Mouse (Mus musculus) forebrain, embryonic 10.5 days (tissue): Measurements from ENCODE around the gene Stk40. TPM values are rescaled to one million over a fixed set of nuclear protein-coding genes. Genes with fewer than 3 reads are reported as not detected.
A peak's percentile ranks its signal among the peaks of the same experiment; 100 is the strongest.

Experiments used
- DNase-seq: peaks from one replicate; pipeline ENCODE4 v3.0.0-alpha.2; 2017; ENCODE audit warnings: low spot score; ENCODE audit errors: extremely low spot score
- H3K27ac ChIP-seq: fragments of 300-500 bp; sonication (generic); 2 replicates; pipeline ENCODE4 v1.5.1; 2016; ENCODE audit warnings: mild to moderate bottlenecking
- H3K27me3 ChIP-seq: fragments of 300-500 bp; sonication (generic); 2 replicates; pipeline ENCODE4 v1.6.1; 2016; ENCODE audit warnings: mild to moderate bottlenecking; ENCODE audit not compliant: poor library complexity, severe bottlenecking
- H3K36me3 ChIP-seq: fragments of 300-500 bp; sonication (generic); replicated peaks from 2 replicates; pipeline ENCODE4 v1.6.1; 2016; ENCODE audit warnings: mild to moderate bottlenecking, moderate library complexity
- H3K4me1 ChIP-seq: fragments of 300-500 bp; sonication (generic); 2 replicates; pipeline ENCODE4 v1.6.1; 2016
- H3K4me3 ChIP-seq: fragments of 300-500 bp; sonication (generic); 2 replicates; pipeline ENCODE4 v1.5.1; 2016; ENCODE audit warnings: mild to moderate bottlenecking, moderate library complexity
- H3K9me3 ChIP-seq: fragments of 300-500 bp; sonication (generic); 2 replicates; pipeline ENCODE4 v1.6.1; 2016; ENCODE audit warnings: mild to moderate bottlenecking, moderate library complexity
- WGBS: fragments of 180-500 bp; shearing (Covaris S2); methylation state at CpG from one replicate; pipeline ENCODE4 v1.1.7; 2016; 5-methylcytosine and 5-hydroxymethylcytosine counted together
- polyA plus RNA-seq: library from polyadenylated mRNA; unstranded; fragments of >200 nt; fragmentation: Nextera tagmentation; extraction: Ambion mirVana; gene quantifications from 2 replicates; pipeline ENCODE4 v1.2.1, GENCODE M21; 2016

Stk40 gene
- polyA plus RNA-seq, 1 experiment from 2014 or later, result 43.7 TPM

- Histone ChIP-seq H3K27me3 (no peaks in the 10 kb centered on the region), H3K4me1 (peaks cover 57% of the 10 kb centered on the region), H3K9me3 (no peaks in the 10 kb centered on the region), H3K4me3 (peak overlapping the region; percentile 90), H3K27ac (peak overlapping the region; percentile 90), H3K36me3 (peaks cover 26% of the 10 kb centered on the region)
- DNase-seq, result peak; percentile 62
- 2% methylated on average over 15 of the region's 15 CpGs for WGBS
Observed at GRCm38 (mm10) chr4:126103057-126103581, 638 bp upstream of the Stk40 start.

DNA sequence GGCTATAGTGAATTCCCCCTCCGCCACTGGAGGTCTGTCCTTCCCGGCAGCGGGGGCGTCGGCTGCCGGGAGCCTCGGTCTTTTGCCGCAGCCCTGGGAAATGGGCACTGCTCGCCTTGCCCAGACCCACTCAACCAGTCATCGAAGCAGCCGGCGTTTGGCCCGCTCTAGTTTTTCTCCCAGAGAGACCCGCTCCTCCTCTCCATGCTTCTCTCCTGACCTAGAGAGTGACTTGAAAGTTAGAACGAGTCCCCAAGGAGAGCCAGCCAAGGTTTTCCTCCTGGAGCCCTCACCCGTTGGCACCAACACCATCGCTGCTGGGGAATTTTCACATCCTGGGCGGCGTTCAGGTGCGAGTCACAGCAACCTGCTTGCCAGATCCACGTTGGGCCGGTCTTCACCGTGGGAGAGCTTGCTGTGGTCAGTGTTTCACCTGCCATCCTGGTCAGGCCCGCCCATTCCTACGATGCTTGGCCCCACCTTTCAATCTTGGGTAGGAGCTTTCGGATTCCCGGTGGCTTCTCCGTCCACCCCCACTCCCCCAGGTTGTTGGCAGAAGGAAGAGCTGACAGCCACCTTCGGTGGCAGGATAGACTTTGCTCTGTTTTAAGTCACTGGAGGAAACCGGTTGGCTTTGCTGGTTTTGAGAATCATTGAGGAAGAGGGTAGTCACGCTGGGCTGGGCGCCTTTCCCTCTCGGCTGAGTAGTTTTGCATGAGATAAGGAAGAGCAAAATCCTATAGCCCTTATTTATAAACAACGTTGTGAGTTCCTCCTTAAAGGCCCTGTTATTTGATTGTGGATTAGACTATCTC, 711 bp downstream of the Stk40 start:
- Histone ChIP-seq H3K36me3 (peaks cover 13% of the 10 kb centered on the region), H3K4me1 (peaks cover 61% of the 10 kb centered on the region), H3K9me3 (no peaks in the 10 kb centered on the region), H3K27me3 (no peaks in the 10 kb centered on the region), H3K4me3 (peak overlapping the region; percentile 90), H3K27ac (peak overlapping the region; percentile 90)
- no peak for DNase-seq
- WGBS, result 3% methylated on average over 34 of the region's 34 CpGs

GRCm38 (mm10) chr4:126105131-126105783, 1.5 kb downstream of the Stk40 start:
- WGBS, result 62% methylated on average over 7 of the region's 7 CpGs
- Histone ChIP-seq H3K9me3 (no peaks in the 10 kb centered on the region), H3K4me1 (peaks cover 68% of the 10 kb centered on the region), H3K27ac (no peak overlapping the region), H3K36me3 (peaks cover 5% of the 10 kb centered on the region), H3K27me3 (no peaks in the 10 kb centered on the region), H3K4me3 (peak overlapping the region; percentile 90)
- no peak for DNase-seq

DNA sequence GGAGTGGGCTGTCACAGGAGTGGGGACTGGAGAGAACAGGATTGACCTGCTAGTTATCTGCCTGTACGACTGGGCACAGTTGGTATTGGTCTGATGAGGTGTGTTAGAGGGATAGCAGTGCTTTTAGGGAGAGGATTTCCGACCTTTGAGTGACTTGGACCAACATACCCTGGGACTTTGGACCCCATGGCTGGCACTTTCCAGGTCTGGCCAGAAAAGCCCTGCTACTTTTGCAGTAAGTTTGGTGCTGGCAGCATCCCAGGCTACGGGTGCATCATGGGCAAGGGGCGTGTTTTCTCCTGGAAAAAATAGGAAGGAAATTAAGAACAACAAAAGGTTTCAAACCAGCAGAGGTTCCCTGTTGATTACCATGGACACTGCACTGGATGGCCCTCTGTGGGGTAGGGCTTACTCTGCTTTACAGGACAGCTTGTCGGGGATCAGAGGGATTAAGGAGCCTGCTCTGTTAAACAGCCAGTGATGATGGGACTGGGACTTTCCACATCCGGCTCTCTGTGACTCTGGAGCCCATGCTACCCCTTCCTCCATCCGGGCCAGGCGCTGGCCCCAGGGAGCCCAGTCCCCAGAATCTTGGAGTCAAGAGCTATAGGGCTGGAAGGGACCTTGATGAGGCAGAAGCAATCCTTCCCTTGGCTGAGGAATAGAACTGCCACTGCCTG, 4.4 kb downstream of the Stk40 start:
- peaks cover 74% of the 10 kb centered on the region for H3K4me1 ChIP-seq
- 26% methylated on average over 8 of the region's 8 CpGs for WGBS
- H3K27ac ChIP-seq, result no peak overlapping the region
- no peaks in the 10 kb centered on the region for H3K27me3 ChIP-seq
- H3K36me3 ChIP-seq, result no peaks in the 10 kb centered on the region
- no peak for DNase-seq
- H3K9me3 ChIP-seq, result no peaks in the 10 kb centered on the region
- H3K4me3 ChIP-seq, result no peak overlapping the region

GRCm38 (mm10) chr4:126109613-126110373, 6.0 kb downstream of the Stk40 start:
- H3K4me1 ChIP-seq, result peaks cover 65% of the 10 kb centered on the region
- no peak for DNase-seq
- 83% methylated on average over 10 of the region's 10 CpGs for WGBS

DNA sequence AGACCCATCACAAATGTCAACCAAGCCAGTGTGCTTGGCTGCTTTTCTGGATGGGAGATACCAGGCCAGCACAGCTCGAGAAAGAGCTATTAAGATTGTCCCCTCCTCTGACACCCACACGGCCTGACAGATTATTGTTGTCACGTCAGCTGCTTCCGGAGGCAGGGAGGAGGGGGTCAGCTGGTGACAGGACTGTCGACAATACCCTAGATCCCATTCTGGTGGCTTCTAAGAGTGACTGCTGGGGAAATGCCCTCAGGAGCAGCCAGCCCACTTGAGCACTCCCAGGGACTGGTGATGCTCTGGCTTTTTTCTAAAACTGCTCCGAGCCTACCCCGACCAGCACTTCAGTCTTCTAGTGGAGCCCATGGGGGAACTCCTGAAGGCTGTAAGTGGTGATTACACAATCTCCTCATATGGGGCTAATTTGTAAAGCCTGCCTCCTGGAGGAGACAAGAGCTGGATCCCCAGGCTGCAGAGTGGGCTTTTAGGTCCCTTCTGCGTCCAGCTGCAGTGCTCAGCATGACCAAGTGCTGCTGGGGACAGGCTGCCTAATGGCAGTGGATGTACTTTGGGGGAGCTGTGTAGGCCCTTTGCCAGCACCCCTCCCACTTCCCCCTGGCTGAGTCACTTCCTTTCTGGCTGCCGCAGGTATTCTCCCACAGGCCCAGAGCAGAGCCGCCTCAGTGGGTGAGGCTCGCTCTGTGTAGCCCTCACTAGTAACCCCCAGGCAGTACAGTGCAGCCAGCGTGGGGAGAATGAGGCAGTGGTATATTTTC, 6.8 kb downstream of the Stk40 start:
- no peaks in the 10 kb centered on the region for H3K36me3 ChIP-seq
- no peak for DNase-seq
- H3K4me1 ChIP-seq, result peaks cover 58% of the 10 kb centered on the region
- 18% methylated on average over 12 of the region's 12 CpGs for WGBS
- H3K9me3 ChIP-seq, result no peaks in the 10 kb centered on the region
- H3K27ac ChIP-seq, result peak overlapping the region; percentile 67; the same call in 1 of the 2 replicates
- H3K27me3 ChIP-seq, result no peaks in the 10 kb centered on the region
- peak overlapping the region; percentile 14; the same call in 1 of the 2 replicates for H3K4me3 ChIP-seq

More at GRCm38 (mm10) chr4:126109613-126110373, 6.0 kb downstream of the Stk40 start:
- Histone ChIP-seq H3K9me3 (no peaks in the 10 kb centered on the region), H3K27me3 (no peaks in the 10 kb centered on the region), H3K36me3 (no peaks in the 10 kb centered on the region), H3K4me3 (no peak overlapping the region), H3K27ac (no peak overlapping the region)

DNA sequence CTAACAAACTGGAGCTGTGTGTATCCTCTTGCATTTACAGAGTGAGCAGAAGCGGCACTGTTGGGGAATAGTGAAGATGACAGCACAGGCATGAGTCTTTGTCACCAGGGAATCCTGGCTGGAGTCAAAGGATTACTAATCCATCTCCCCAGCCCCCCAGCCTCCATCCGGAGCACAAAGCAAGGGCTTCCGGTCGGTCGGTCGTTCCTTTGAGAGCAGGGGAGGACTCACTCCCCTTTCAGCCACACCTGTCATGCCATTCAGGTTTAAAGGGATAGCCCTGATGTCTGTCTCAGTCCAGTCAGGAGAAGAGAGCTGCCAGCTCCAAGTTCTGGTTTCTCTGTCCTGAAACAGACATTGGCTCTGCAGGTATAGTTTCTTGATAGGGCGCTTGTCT, 7.4 kb downstream of the Stk40 start:
- no peak for DNase-seq
- peak overlapping the region; percentile 14; the same call in 1 of the 2 replicates for H3K4me3 ChIP-seq
- WGBS, result 18% methylated on average over 7 of the region's 7 CpGs

GRCm38 (mm10) chr4:126113243-126113642, 9.5 kb downstream of the Stk40 start:
- Histone ChIP-seq H3K4me1 (peaks cover 45% of the 10 kb centered on the region), H3K9me3 (no peaks in the 10 kb centered on the region), H3K4me3 (no peak overlapping the region), H3K36me3 (peaks cover 9% of the 10 kb centered on the region), H3K27ac (no peak overlapping the region), H3K27me3 (no peaks in the 10 kb centered on the region)
- 87% methylated on average over 4 of the region's 4 CpGs for whole genome bisulfite sequencing
- DNase-seq, result no peak

More for the DNA sequence above, 7.4 kb downstream of the Stk40 start:
- Histone ChIP-seq H3K36me3 (no peaks in the 10 kb centered on the region), H3K4me1 (peaks cover 59% of the 10 kb centered on the region), H3K9me3 (no peaks in the 10 kb centered on the region), H3K27me3 (no peaks in the 10 kb centered on the region), H3K27ac (peak overlapping the region; percentile 67; the same call in 1 of the 2 replicates)

- no peaks in the 10 kb centered on the region for H3K9me3 ChIP-seq
- DNase-seq, result peak; percentile 47
- peaks cover 38% of the 10 kb centered on the region for H3K4me1 ChIP-seq
- no peak overlapping the region for H3K27ac ChIP-seq
- H3K36me3 ChIP-seq, result peaks cover 15% of the 10 kb centered on the region
- no peak overlapping the region for H3K4me3 ChIP-seq
- H3K27me3 ChIP-seq, result no peaks in the 10 kb centered on the region
- WGBS, result 26% methylated on average over 6 of the region's 6 CpGs
Observed at GRCm38 (mm10) chr4:126113943-126114342, 10.2 kb downstream of the Stk40 start.

DNA sequence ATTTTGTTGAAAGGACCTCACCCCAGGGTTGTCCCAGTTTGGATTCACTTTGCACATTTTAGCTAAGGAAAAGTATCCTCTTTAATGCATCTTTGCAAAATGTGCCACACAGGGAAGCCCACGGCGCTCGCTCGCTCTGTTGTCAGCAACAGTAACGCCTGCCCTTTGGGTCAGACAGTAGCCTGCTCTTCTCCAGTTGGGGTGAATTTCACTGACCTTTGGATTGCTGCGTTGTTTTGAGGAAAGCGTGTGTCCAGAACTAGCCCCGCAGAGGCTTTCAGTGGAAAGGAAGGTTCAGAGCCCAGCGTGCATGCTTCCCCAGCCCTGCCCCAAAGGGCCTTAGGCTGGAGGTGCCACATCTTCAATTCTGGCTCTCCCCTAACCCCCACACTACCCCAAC, 11.7 kb downstream of the Stk40 start:
- H3K36me3 ChIP-seq, result peaks cover 20% of the 10 kb centered on the region
- WGBS, result 90% methylated on average over 9 of the region's 9 CpGs
- H3K27me3 ChIP-seq, result no peaks in the 10 kb centered on the region
- no peak overlapping the region for H3K27ac ChIP-seq
- H3K9me3 ChIP-seq, result no peaks in the 10 kb centered on the region
- H3K4me3 ChIP-seq, result no peak overlapping the region
- DNase-seq, result no peak
- H3K4me1 ChIP-seq, result peaks cover 29% of the 10 kb centered on the region

GRCm38 (mm10) chr4:126115871-126116521, 12.2 kb downstream of the Stk40 start:
- Histone ChIP-seq H3K4me3 (no peak overlapping the region), H3K4me1 (peaks cover 23% of the 10 kb centered on the region), H3K36me3 (peaks cover 25% of the 10 kb centered on the region), H3K27me3 (no peaks in the 10 kb centered on the region), H3K9me3 (peaks cover under 1% of the 10 kb centered on the region; the same call in 1 of the 2 replicates), H3K27ac (no peak overlapping the region)
- no peak for DNase-seq
- 82% methylated on average over 6 of the region's 6 CpGs for WGBS
